Mouse (Mus musculus) midbrain, embryonic 13.5 days (tissue): ENCODE measurements around the gene Smim20. TPM values are rescaled to one million over a fixed set of nuclear protein-coding genes. Genes with fewer than 3 reads are reported as not detected.
A peak's percentile ranks its signal among the peaks of the same experiment; 100 is the strongest.

Source experiments
- ATAC-seq: fragments of 200-750 bp; cut with Nextera tagmentation; 2 replicates; pipeline ENCODE4 v1.8.0; 2017; ENCODE audit warnings: mild to moderate bottlenecking, moderate TSS enrichment, moderate library complexity
- H3K27ac ChIP-seq: fragments of 300-500 bp; sonication (generic); 2 replicates; pipeline ENCODE4 v1.5.1; 2015; ENCODE audit warnings: inconsistent platforms, mild to moderate bottlenecking, moderate library complexity
- H3K27me3 ChIP-seq: fragments of 300-500 bp; sonication (generic); 2 replicates; pipeline ENCODE4 v1.6.1; 2015; ENCODE audit warnings: mild to moderate bottlenecking, inconsistent platforms
- H3K36me3 ChIP-seq: fragments of 300-500 bp; sonication (generic); 2 replicates; pipeline ENCODE4 v1.6.1; 2015; ENCODE audit warnings: mild to moderate bottlenecking, inconsistent platforms
- H3K4me1 ChIP-seq: fragments of 300-500 bp; sonication (generic); replicated peaks from 2 replicates; pipeline ENCODE4 v1.6.1; 2015; ENCODE audit warnings: inconsistent platforms
- H3K4me2 ChIP-seq: fragments of 300-500 bp; sonication (generic); replicated peaks from 2 replicates; pipeline ENCODE4 v1.6.1; 2015; ENCODE audit warnings: moderate library complexity, mild to moderate bottlenecking, inconsistent platforms
- H3K4me3 ChIP-seq: fragments of 300-500 bp; sonication (generic); replicated peaks from 2 replicates; pipeline ENCODE4 v1.5.1; 2015; ENCODE audit warnings: mild to moderate bottlenecking, inconsistent platforms
- H3K9ac ChIP-seq: fragments of 300-500 bp; sonication (generic); replicated peaks from 2 replicates; pipeline ENCODE4 v1.6.1; 2015; ENCODE audit warnings: mild to moderate bottlenecking, inconsistent platforms
- H3K9me3 ChIP-seq: fragments of 300-500 bp; sonication (generic); 2 replicates; pipeline ENCODE4 v1.6.1; 2016; ENCODE audit warnings: mild to moderate bottlenecking, inconsistent platforms
- whole genome bisulfite sequencing: fragments of 180-500 bp; shearing (Covaris S2); methylation state at CpG from one replicate; pipeline ENCODE4 v1.1.7; 2015; 5-methylcytosine and 5-hydroxymethylcytosine counted together
- polyA plus RNA-seq: library from polyadenylated mRNA; unstranded; fragments of >200 nt; fragmentation: Nextera tagmentation; extraction: Ambion mirVana; gene quantifications from 2 replicates; pipeline ENCODE4 v1.2.1, GENCODE M21; 2015

Smim20 gene
- polyA plus RNA-seq, 1 experiment from 2014 or later: 72.3 TPM

DNA sequence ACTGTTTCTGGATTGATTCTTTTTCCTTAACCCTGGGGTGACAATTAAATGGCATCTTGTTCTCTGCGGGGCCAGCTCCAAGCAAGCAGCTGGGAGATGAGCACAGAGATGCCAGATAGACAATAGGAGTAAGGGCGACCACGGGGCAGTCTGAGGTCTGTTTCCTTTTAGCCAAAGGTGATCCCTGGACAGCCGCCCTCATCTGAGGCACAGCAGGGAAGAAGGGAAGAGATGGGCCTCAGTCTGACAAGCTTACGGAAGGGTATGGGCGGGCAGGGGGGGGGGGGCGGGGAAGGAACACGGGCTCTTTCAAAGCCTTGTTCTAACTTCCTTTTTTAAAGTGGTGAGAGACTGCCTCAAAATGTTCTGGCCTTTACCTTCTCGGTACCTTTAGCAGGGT lies 22.6 kb downstream of the Smim20 start:
- Histone ChIP-seq H3K9me3 (no peaks in the 10 kb centered on the region), H3K4me1 (no peaks in the 10 kb centered on the region), H3K9ac (no peak overlapping the region), H3K27ac (no peak overlapping the region), H3K4me3 (no peak overlapping the region), H3K36me3 (no peaks in the 10 kb centered on the region), H3K27me3 (no peaks in the 10 kb centered on the region), H3K4me2 (no peak overlapping the region)
- WGBS: 28% methylated on average over 9 of the region's 9 CpGs
- ATAC-seq: no peak

DNA sequence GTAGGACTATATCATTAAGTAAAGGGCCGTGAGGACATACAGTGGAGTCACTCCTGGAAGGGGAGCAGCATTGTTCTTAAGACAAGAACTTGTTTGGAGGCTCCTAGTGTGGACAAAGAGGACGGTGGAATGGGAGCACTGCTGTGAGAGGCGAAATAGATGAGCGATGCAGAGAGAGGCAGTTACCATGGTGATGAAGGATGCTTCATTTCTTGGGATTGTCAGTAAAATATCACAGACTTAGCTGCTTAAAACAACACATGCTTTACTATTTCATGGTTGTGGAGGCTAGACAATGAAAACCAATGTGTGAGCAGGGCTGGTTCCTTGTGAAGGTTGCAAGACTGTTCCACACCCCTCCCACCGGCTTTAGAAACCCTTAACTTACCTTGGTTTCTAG lies 27.7 kb downstream of the Smim20 start:
- no peaks in the 10 kb centered on the region for H3K36me3 ChIP-seq
- WGBS: 73% methylated on average over 5 of the region's 5 CpGs
- ATAC-seq: 0 out of 2 replicates have a peak, but pooled peaks have one; percentile 48

DNA sequence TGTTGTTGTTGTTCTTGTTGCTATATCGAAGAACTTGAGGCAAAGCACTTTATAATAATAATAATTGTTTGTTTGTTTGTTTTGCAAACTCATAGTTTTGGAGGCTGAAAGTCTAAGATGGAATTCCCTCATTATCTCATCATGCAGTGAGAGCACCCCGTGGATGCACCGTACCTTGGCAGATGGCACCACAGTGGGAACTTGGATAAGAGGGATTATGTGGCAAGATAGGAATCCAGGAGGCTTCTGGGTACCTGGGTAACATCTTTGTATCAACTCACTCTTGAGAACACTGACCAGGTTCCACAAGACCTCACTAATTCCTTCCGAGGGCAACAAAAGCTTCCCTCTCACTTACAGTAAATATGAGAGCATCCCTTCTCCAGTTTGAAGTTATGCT lies 30.1 kb downstream of the Smim20 start:
- H3K27me3 ChIP-seq: no peaks in the 10 kb centered on the region
- WGBS: 89% methylated on average over 4 of the region's 4 CpGs
- no peak overlapping the region for H3K4me3 ChIP-seq
- H3K9ac ChIP-seq: no peak overlapping the region
- H3K9me3 ChIP-seq: no peaks in the 10 kb centered on the region
- no peaks in the 10 kb centered on the region for H3K36me3 ChIP-seq
- no peak for ATAC-seq
- no peaks in the 10 kb centered on the region for H3K4me1 ChIP-seq
- no peak overlapping the region for H3K27ac ChIP-seq
- H3K4me2 ChIP-seq: no peak overlapping the region

More for the DNA sequence above, 27.7 kb downstream of the Smim20 start:
- no peak overlapping the region for H3K9ac ChIP-seq
- no peak overlapping the region for H3K4me3 ChIP-seq
- no peak overlapping the region for H3K4me2 ChIP-seq
- no peaks in the 10 kb centered on the region for H3K27me3 ChIP-seq
- no peaks in the 10 kb centered on the region for H3K4me1 ChIP-seq
- no peak overlapping the region for H3K27ac ChIP-seq
- no peaks in the 10 kb centered on the region for H3K9me3 ChIP-seq

DNA sequence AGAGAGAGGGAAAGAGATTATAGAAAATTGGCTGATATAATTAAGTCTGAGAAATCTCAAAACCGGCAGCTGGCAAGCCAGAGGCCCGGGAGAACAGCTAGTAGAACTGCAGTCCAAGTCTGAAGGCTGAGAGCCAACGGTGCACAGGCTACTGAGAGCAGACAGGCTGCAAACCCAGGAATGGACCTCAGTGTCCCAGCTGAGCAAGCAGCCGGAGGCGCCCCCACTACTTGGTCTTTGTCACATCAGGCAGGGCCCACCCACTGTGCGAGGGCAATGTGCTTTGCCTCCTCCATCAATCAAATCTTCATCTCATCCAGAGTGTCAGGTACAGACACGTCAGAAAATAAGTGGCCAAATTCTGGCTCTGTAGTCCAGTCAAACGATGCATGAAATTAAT lies 34.6 kb downstream of the Smim20 start:
- no peak overlapping the region for H3K9ac ChIP-seq
- no peak overlapping the region for H3K4me3 ChIP-seq
- WGBS: 74% methylated on average over 8 of the region's 8 CpGs
- no peaks in the 10 kb centered on the region for H3K27me3 ChIP-seq
- ATAC-seq: no peak
- no peak overlapping the region for H3K4me2 ChIP-seq
- no peaks in the 10 kb centered on the region for H3K4me1 ChIP-seq
- H3K9me3 ChIP-seq: no peaks in the 10 kb centered on the region
- no peaks in the 10 kb centered on the region for H3K36me3 ChIP-seq
- no peak overlapping the region for H3K27ac ChIP-seq

DNA sequence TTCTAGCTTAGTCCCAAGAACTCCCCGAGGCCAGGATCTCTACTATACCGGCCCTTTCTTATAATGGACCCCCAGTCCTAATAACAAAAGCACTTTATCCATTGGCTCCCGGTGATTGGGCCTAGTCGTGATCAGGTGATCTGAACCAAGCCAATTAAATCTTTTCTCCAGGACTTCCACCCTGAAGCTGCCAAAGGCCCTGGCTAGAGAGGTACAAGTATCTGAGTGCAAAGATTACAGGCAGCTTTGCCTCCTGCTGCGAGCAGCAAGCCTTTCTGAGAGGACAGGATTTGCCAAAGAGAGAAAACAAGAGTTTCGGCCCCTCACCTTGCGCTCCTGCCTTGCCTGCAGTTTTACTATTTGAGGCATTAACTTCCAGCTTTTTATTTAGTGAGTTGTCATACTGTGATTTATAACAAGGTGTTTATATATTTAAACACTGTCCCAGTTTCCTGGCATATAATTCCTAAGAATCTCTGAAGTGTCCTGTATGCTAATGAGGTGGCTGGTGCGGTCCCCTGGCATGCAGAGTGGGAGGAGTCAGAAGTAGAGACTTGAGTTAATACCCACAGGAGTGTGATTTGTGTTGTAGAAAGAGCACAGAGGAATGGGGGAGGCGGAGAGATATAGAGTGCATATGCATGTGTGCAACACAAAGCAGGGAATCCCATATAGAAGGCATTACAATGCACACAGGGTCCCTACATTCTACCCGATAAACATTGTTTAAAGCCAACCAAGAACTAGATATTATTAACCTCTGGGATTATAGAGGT lies 36.2 kb downstream of the Smim20 start:
- H3K27me3 ChIP-seq: no peaks in the 10 kb centered on the region
- 75% methylated on average over 10 of the region's 10 CpGs for WGBS
- H3K27ac ChIP-seq: no peak overlapping the region
- no peaks in the 10 kb centered on the region for H3K9me3 ChIP-seq
- H3K4me3 ChIP-seq: no peak overlapping the region
- no peak overlapping the region for H3K4me2 ChIP-seq
- ATAC-seq: no peak
- H3K4me1 ChIP-seq: no peaks in the 10 kb centered on the region
- H3K9ac ChIP-seq: no peak overlapping the region
- no peaks in the 10 kb centered on the region for H3K36me3 ChIP-seq

DNA sequence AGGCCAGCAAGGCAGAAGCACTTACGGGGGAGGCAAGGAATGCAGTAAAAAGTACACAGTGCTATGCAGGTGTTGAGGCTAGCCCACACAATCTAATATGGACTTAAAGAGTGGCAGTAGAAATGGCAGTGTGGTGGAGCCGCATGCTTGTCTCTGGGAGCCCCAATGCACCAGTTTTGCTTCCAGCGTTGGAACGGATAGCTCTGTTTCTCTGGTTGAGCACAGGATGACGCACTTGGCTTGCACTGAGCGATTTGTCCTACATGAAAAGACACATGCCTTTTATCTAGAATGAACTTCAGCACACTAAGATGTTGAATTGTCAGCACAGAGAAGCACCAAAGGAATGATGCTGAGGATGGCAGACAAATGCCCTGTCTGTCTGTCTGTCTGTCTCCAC lies 37.1 kb downstream of the Smim20 start:
- H3K27ac ChIP-seq: no peak overlapping the region
- no peaks in the 10 kb centered on the region for H3K9me3 ChIP-seq
- ATAC-seq: no peak
- no peaks in the 10 kb centered on the region for H3K4me1 ChIP-seq
- no peaks in the 10 kb centered on the region for H3K36me3 ChIP-seq
- H3K4me2 ChIP-seq: no peak overlapping the region
- H3K4me3 ChIP-seq: no peak overlapping the region
- H3K27me3 ChIP-seq: no peaks in the 10 kb centered on the region
- no peak overlapping the region for H3K9ac ChIP-seq
- 97% methylated on average over 6 of the region's 6 CpGs for WGBS

DNA sequence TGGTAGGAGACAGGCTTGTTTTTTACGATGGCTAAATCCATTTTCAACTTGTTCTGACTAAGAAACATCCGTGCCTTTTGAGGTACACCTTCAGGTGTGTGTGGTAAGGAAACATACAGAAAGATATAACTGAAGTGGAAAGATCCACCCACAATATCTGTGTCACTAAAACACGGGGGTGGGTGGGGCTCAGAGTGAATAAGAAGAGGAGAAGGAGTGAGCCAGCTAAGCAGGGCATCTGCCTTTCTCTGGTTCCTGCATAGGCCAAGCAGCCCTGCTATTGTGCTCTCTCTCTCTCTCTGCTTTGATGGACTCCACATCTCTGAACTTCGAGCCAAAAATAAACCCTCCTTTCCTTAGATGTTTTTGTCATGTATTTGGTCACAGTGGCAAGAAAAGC lies 38.1 kb downstream of the Smim20 start:
- no peaks in the 10 kb centered on the region for H3K36me3 ChIP-seq
- H3K27me3 ChIP-seq: no peaks in the 10 kb centered on the region
- no peak overlapping the region for H3K9ac ChIP-seq
- ATAC-seq: no peak
- H3K4me3 ChIP-seq: no peak overlapping the region
- no peak overlapping the region for H3K27ac ChIP-seq
- H3K4me2 ChIP-seq: no peak overlapping the region
- no peaks in the 10 kb centered on the region for H3K4me1 ChIP-seq
- WGBS: 71% methylated on average over 4 of the region's 4 CpGs
- H3K9me3 ChIP-seq: no peaks in the 10 kb centered on the region

DNA sequence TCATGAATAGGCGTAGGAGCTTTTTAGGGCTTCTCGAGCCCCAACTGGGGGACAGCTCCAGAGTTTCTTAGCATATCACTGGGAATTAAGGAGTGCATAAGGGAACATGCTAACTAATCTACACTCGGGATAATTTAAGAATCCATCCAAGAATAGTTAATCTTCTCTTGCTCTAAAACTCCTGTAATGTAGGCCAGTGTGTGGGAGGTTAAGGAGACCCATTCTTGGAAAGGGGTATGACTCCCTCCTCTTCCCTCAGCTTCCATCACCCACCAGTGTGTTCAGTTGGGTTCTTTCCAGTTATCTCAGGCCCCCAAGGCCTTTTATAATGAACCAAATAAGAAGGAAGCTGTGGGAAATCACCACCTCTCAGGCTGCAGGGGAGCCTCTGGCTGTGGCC lies 40.0 kb downstream of the Smim20 start:
- H3K4me1 ChIP-seq: no peaks in the 10 kb centered on the region
- no peak overlapping the region for H3K4me3 ChIP-seq
- H3K27ac ChIP-seq: no peak overlapping the region
- H3K9me3 ChIP-seq: no peaks in the 10 kb centered on the region
- no peak for ATAC-seq
- no peaks in the 10 kb centered on the region for H3K36me3 ChIP-seq
- no peak overlapping the region for H3K4me2 ChIP-seq
- H3K9ac ChIP-seq: no peak overlapping the region
- no peaks in the 10 kb centered on the region for H3K27me3 ChIP-seq
- WGBS: 88% methylated on average over 3 of the region's 3 CpGs

DNA sequence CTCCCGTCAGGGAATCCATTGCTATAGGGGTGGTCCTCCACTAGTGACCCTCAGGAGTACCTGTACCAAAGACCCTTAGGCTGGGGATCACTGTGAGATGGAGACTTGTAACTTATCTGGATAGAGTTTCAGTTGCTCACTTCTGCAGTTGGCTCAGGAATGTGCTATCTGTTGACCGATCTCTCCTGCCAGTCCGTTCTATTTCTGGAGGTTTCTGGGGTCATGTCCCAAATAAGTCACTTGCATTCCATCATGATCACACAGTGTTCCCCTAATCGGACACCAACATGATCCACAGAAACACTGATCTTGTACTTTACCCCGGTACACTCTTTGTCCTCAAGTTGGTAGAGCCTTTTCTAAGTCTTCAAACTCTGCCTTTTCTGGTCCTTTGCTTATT lies 40.6 kb downstream of the Smim20 start:
- no peak for ATAC-seq
- Histone ChIP-seq H3K4me2 (no peak overlapping the region), H3K4me1 (no peaks in the 10 kb centered on the region), H3K27ac (no peak overlapping the region), H3K36me3 (no peaks in the 10 kb centered on the region), H3K4me3 (no peak overlapping the region), H3K9me3 (no peaks in the 10 kb centered on the region), H3K9ac (no peak overlapping the region), H3K27me3 (no peaks in the 10 kb centered on the region)
- 94% methylated on average over 5 of the region's 5 CpGs for WGBS

DNA sequence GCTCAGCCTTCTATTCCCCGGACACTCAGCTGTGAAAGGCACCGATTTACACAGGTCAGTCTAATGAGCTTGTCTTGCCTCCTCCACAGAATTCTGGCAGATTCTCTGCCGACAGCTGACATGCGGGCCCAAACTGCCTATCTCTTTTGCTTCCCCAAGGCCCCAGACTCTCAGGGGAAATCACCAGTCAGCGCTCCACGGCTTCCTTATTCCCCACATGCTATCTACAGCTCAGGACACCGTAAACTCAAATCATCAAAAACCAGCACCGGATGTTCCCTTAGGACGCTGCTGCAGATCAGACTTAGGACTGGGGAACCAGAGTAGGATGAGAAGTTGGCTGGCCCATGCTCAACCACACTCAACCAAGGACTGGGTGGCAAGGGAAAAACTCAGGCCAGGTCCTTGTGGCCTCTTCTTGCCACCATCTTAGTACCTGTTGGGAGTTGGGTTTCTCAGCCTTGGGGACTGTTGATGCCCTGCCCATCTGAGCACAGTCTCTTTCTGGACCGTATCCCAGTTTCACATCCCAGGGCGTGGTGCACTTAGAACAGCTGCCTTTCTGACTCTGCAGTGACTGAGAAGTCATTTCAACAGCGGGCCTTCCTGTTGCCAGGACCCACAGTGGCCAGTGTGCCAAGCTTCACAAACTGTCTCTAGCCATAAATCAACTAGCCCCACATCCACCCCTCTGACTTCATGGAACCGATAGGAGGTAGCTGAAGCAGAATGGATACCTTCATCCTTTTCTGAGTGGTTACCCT lies 47.7 kb downstream of the Smim20 start:
- Histone ChIP-seq H3K27me3 (no peaks in the 10 kb centered on the region), H3K9ac (no peak overlapping the region), H3K36me3 (no peaks in the 10 kb centered on the region), H3K4me2 (no peak overlapping the region), H3K9me3 (no peaks in the 10 kb centered on the region), H3K4me3 (no peak overlapping the region), H3K4me1 (no peaks in the 10 kb centered on the region), H3K27ac (no peak overlapping the region)
- 90% methylated on average over 13 of the region's 13 CpGs for WGBS
- ATAC-seq: no peak

DNA sequence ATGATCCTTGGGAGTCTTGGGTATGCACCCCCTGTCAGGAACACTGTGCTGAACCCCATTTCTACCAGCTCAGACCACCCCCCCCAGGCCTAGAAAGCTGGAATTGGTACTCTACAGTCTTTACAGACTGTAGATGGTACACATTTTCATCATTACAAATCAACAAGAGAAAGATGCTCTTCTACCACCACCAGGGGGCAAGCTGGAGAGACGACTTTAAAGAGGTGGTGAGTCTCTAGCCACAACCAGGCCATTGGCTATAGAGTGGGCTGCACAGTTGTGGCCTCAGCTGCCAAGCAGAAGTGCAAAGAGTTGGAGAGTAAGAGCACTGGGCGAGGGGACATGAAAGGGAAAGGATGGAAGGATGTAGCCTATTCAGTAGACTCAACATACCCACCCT lies 48.9 kb downstream of the Smim20 start:
- Histone ChIP-seq H3K4me2 (no peak overlapping the region), H3K9me3 (no peaks in the 10 kb centered on the region), H3K27me3 (no peaks in the 10 kb centered on the region), H3K36me3 (no peaks in the 10 kb centered on the region), H3K27ac (no peak overlapping the region), H3K4me1 (0 out of 2 replicates have a peak, but pooled peaks cover 5% of the 10 kb centered on the region), H3K9ac (no peak overlapping the region), H3K4me3 (no peak overlapping the region)
- no peak for ATAC-seq
- WGBS: 59% methylated on average over 2 of the region's 2 CpGs

DNA sequence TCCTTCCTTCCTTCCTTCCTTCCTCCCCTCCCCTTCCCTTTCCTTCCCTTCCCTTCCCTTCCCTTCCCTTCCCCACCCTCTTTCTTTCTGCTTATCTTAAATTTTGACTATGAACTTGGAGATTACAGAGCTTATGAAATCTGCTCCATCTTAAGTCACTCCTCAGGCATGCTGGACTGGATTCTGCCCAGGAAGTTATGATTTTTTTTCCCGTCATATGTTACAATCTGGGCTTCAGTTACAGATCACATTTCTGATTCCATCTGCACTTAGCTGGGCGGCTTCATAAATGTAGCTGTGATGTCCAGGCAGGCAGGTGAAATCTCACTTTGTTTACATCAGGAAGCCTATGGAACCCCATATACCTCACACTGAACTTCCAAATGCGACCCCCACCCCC lies 50.5 kb downstream of the Smim20 start:
- H3K4me1 ChIP-seq: 0 out of 2 replicates have a peak, but pooled peaks cover 5% of the 10 kb centered on the region
- H3K27ac ChIP-seq: no peak overlapping the region
- 83% methylated on average over 3 of the region's 3 CpGs for WGBS
- no peaks in the 10 kb centered on the region for H3K9me3 ChIP-seq
- H3K36me3 ChIP-seq: no peaks in the 10 kb centered on the region
- no peak overlapping the region for H3K9ac ChIP-seq
- H3K27me3 ChIP-seq: no peaks in the 10 kb centered on the region
- no peak overlapping the region for H3K4me2 ChIP-seq
- no peak for ATAC-seq
- no peak overlapping the region for H3K4me3 ChIP-seq
